Mouse (Mus musculus) liver, embryonic 14.5 days (tissue): ENCODE measurements at regions not wholly inside any gene's neighbourhood (a gene's known extent, or its start where the extent isn't known, plus 50 kb on each side); places are given as distances from the start of the nearest gene placed in this dataset.

Experiments used
- CTCF ChIP-seq: IDR thresholded peaks from 2 replicates; pipeline ENCODE4 v1.5.1; 2016; ENCODE audit warnings: antibody characterized with exemption, low read depth, control low read depth
- EP300 ChIP-seq: IDR thresholded peaks from 2 replicates; pipeline ENCODE4 v1.6.1; 2016; ENCODE audit warnings: antibody characterized with exemption, low read depth

GRCm38 (mm10) chr1:155014944-155015343 is 84.5 kb downstream of the Ier5 start:
- TF ChIP-seq CTCF (no peak), EP300 (no peak)
